8 mouse cellular contexts compared by ENCODE assay signal in genomic region chr1:93685401-93686244, GRCm38 (mm10). TPM values are rescaled to one million over a fixed set of nuclear protein-coding genes. Genes with fewer than 3 reads are reported as not detected.
A peak's percentile ranks its signal among the peaks of the same experiment; 100 is the strongest.
DNase-seq lines count a peak whose midpoint lies in the region; ATAC-seq and TF ChIP-seq lines count a peak whose summit lies in the region.

Gene Bok, plus strand, starts transcription at chr1:93685660.

- WGBS in forebrain, embryonic 16.5 days: under 1% methylated on average over 78 of the region's 78 CpGs
- under 1% methylated on average over 78 of the region's 78 CpGs for WGBS in lung, adult 2 months

- no peaks in the 10 kb centered on the region for H3K27me3 ChIP-seq in forebrain, embryonic 16.5 days (replicated peaks; ENCODE audit: control insufficient read depth, insufficient read depth, low read length)

- peak; percentile 97 for DNase-seq in NIH3T3 (ENCODE audit: low read depth)
- DNase-seq in cerebellum, adult 18-20 months: peak; percentile 43 to 56
- peak; percentile 85 to 86 for DNase-seq in heart, postnatal 14 days
- peak; percentile 92 to 94 for DNase-seq in kidney, postnatal 4 days
- peak; percentile 47 for DNase-seq in lung, adult 2 months
- peak; percentile 79 for DNase-seq in ovary, postnatal 10 days (ENCODE audit: low spot score)
- DNase-seq in urinary bladder, postnatal 4 days (ENCODE audit: low spot score in 2 of 2): peak; percentile 82 to 86

- TF ChIP-seq CTCF in lung, adult 2 months (IDR thresholded peaks at IDR 0.05; ENCODE audit: insufficient read depth, low read length): no peak

- no peak for TF ChIP-seq POLR2A in lung, adult 2 months (IDR thresholded peaks at IDR 0.05; ENCODE audit: borderline replicate concordance, extremely low read depth, low read depth, low read length)

- no peaks in the 10 kb centered on the region for H3K9me3 ChIP-seq in forebrain, embryonic 16.5 days (ENCODE audit: control insufficient read depth, low read length)

- H3K27ac ChIP-seq in forebrain, embryonic 16.5 days (ENCODE audit: low read length): peak within 1 kb of the TSS; percentile 78

- H3K4me1 ChIP-seq in forebrain, embryonic 16.5 days (replicated peaks; ENCODE audit: control insufficient read depth, insufficient read depth, low read length): peaks cover 21% of the 10 kb centered on the region
- H3K4me1 ChIP-seq in lung, adult 2 months (ENCODE audit: control insufficient read depth, insufficient read depth, low read length): no peaks in the 10 kb centered on the region

- peak; percentile 73 for ATAC-seq in forebrain, embryonic 16.5 days

- peak within 1 kb of the TSS; percentile 92 for H3K9ac ChIP-seq in forebrain, embryonic 16.5 days (replicated peaks; ENCODE audit: low read depth, low read length)

- H3K4me3 ChIP-seq in forebrain, embryonic 16.5 days (replicated peaks; ENCODE audit: low read length): peak within 1 kb of the TSS; percentile 76
- H3K4me3 ChIP-seq in lung, adult 2 months (replicated peaks; ENCODE audit: extremely low read depth, low read depth, low read length): peak within 1 kb of the TSS; percentile 37

- peak within 1 kb of the TSS; percentile 80 for H3K4me2 ChIP-seq in forebrain, embryonic 16.5 days (ENCODE audit: low read length)

- no peaks in the 10 kb centered on the region; the same call in 1 of the 2 replicates for H3K36me3 ChIP-seq in forebrain, embryonic 16.5 days (ENCODE audit: control insufficient read depth, insufficient read depth)

- intact Hi-C loops in heart, postnatal 14 days (cut with DNase I): loop anchor here (5.0 kb wide), 1 partner anchor 48 kb away; no protein-coding TSS in a partner anchor

RNA-seq across cellular contexts. Expression of gene Bok, which starts in this region (rescaled TPM):
- 89.5 and 104 TPM in 2 replicates for polyA plus RNA-seq in forebrain, embryonic 16.5 days (2015; fragmentation: Nextera tagmentation; extraction: Ambion mirVana)
- total RNA-seq in heart, postnatal 14 days (2021): 1 to 10 TPM; 4.5 to 5.5 TPM
- polyA plus RNA-seq in lung, adult 2 months (2012; rRNA removed): 32.5 and 41.7 TPM in 2 replicates

Comparison
In these comparisons a context has a peak if more than half of its experiments do, and no peak if none do; other contexts are left out.
1. Peak in every context shown above with its lines: DNase-seq, ATAC-seq, H3K4me3 ChIP-seq and H3K27ac ChIP-seq.
2. DNase-seq: peak in every context shown above with its lines; median percentile 97 in NIH3T3; 93 in kidney, postnatal 4 days; 86 in heart, postnatal 14 days; 84 in urinary bladder, postnatal 4 days; 79 in ovary, postnatal 10 days; 50 in cerebellum, adult 18-20 months; 47 in lung, adult 2 months.